Mouse (Mus musculus) midbrain, embryonic 14.5 days (tissue): ENCODE data around the gene Ppp1r15b. TPM values are rescaled to one million over a fixed set of nuclear protein-coding genes. Genes with fewer than 3 reads are reported as not detected.

ENCODE experiments used
- ATAC-seq: fragments of 200-750 bp; cut with Nextera tagmentation; 2 replicates; pipeline ENCODE4 v1.8.0; 2017; ENCODE audit warnings: moderate number of reproducible peaks, moderate library complexity; ENCODE audit not compliant: low FRiP score, low TSS enrichment
- DNase-seq: peaks from one replicate; pipeline ENCODE4 v3.0.0-alpha.2; 2015
- H3K27ac ChIP-seq: fragments of 300-500 bp; sonication (generic); replicated peaks from 2 replicates; pipeline ENCODE4 v1.5.1; 2014; ENCODE audit warnings: mild to moderate bottlenecking, low read depth, low read length, moderate library complexity
- H3K27me3 ChIP-seq: fragments of 300-500 bp; sonication (generic); 2 replicates; pipeline ENCODE4 v1.6.1; 2014; ENCODE audit warnings: low read length, control low read depth, mixed read lengths; ENCODE audit not compliant: control insufficient read depth, insufficient read depth
- H3K36me3 ChIP-seq: fragments of 300-500 bp; sonication (generic); 2 replicates; pipeline ENCODE4 v1.6.1; 2014; ENCODE audit warnings: low read length, control low read depth; ENCODE audit not compliant: control insufficient read depth, insufficient read depth
- H3K4me1 ChIP-seq: fragments of 300-500 bp; sonication (generic); 2 replicates; pipeline ENCODE4 v1.6.1; 2014; ENCODE audit warnings: mild to moderate bottlenecking, antibody characterized with exemption, low read length, control low read depth; ENCODE audit not compliant: control insufficient read depth, insufficient read depth
- H3K4me2 ChIP-seq: fragments of 300-500 bp; sonication (generic); 2 replicates; pipeline ENCODE4 v1.6.1; 2014; ENCODE audit warnings: mild to moderate bottlenecking, low read length, moderate library complexity
- H3K4me3 ChIP-seq: fragments of 300-500 bp; sonication (generic); replicated peaks from 2 replicates; pipeline ENCODE4 v1.5.1; 2014; ENCODE audit warnings: low read depth, low read length
- H3K9ac ChIP-seq: fragments of 300-500 bp; sonication (generic); replicated peaks from 2 replicates; pipeline ENCODE4 v1.6.1; 2014; ENCODE audit warnings: mild to moderate bottlenecking, low read length, moderate library complexity
- H3K9me3 ChIP-seq: fragments of 300-500 bp; sonication (generic); 2 replicates; pipeline ENCODE4 v1.6.1; 2016; ENCODE audit warnings: low read length, control low read depth, mixed read lengths; ENCODE audit not compliant: control insufficient read depth
- WGBS: fragments of 180-500 bp; shearing (Covaris S2); extraction: QIAGEN DNeasy Blood & Tissue Kit; methylation state at CpG from one replicate; pipeline ENCODE4 v1.1.7; 2014; 5-methylcytosine and 5-hydroxymethylcytosine counted together
- polyA plus RNA-seq: library from polyadenylated mRNA; unstranded; fragments of >200 nt; fragmentation: Nextera tagmentation; extraction: Ambion mirVana; gene quantifications from 2 replicates; pipeline ENCODE4 v1.2.1, GENCODE M21; 2014

The Ppp1r15b gene
- polyA plus RNA-seq, 1 experiment from 2014 or later: 36.2 TPM

DNA sequence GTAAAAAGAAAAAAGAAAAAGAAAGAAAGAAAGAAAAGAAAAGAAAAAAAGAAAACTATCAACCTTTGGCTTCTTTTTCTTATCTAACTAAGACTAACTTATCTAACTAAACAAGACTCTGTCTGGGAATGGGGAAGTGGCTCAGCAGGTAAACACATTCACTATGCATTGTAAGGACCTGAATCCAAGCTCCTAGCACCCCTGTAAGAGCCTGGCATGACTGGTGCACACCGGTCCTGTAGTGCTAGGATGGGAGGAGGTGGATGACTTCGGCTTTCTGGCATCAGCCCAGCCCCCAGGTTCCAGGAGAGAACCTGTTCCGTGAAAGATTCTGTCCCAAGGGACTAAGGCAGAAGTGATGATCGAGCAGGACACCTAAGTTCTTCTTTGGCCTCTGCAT, 30.6 kb downstream of the Ppp1r15b start:
- Histone ChIP-seq H3K9ac (no peak overlapping the region), H3K27me3 (peaks cover 29% of the 10 kb centered on the region), H3K36me3 (no peaks in the 10 kb centered on the region), H3K9me3 (no peaks in the 10 kb centered on the region), H3K27ac (no peak overlapping the region), H3K4me2 (no peak overlapping the region), H3K4me1 (peaks cover 7% of the 10 kb centered on the region; the same call in 1 of the 2 replicates), H3K4me3 (no peak overlapping the region)
- DNase-seq (no peak), ATAC-seq (no peak)
- WGBS: 58% methylated on average over 4 of the region's 4 CpGs

DNA sequence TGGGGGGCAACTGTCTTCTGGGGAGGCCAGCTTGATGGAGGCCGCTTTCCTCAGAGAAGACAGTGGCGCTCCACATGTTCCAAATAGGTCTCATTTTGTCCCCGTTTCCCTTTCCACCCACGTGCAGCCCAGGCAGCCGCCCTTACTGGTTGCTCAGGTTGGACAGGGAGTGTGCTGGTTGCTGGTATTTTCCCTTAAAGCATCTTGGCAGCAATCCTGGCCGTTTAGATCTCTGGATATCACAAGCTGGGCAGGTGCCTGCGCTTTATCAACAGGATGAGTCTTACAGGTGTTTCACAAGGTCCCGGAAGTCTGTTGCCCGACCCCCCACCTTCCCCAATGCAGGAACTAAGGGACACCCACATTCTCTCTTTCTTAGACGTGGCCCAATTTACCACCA, 31.1 kb downstream of the Ppp1r15b start:
- no peak overlapping the region for H3K4me2 ChIP-seq
- H3K4me1 ChIP-seq: peaks cover 7% of the 10 kb centered on the region; the same call in 1 of the 2 replicates
- no peak for ATAC-seq
- no peak overlapping the region for H3K27ac ChIP-seq
- no peak for DNase-seq
- no peaks in the 10 kb centered on the region for H3K36me3 ChIP-seq
- peaks cover 29% of the 10 kb centered on the region for H3K27me3 ChIP-seq
- no peak overlapping the region for H3K9ac ChIP-seq
- WGBS: 77% methylated on average over 10 of the region's 10 CpGs
- H3K4me3 ChIP-seq: no peak overlapping the region
- no peaks in the 10 kb centered on the region for H3K9me3 ChIP-seq

DNA sequence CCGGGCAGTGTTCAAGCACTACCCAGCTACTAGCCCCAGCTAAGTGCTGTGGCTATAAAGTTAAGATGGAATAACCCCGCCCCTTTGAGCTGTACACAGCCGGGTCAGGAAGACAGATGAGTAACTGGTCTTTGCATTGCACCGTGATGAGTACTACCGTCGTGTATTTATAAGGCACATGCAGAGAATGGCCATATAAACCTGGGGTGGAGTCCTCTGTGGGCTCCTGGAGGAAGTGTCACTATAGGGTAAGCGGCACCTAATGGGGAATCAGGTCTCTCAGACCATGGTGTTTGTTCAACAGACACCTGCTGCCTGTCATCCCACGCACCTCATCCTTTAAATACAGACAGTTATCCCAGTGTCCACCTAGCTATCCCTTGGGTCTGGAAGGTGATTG, 32.0 kb downstream of the Ppp1r15b start:
- Histone ChIP-seq H3K36me3 (no peaks in the 10 kb centered on the region), H3K9me3 (no peaks in the 10 kb centered on the region), H3K27me3 (peaks cover 33% of the 10 kb centered on the region), H3K4me3 (no peak overlapping the region), H3K27ac (no peak overlapping the region), H3K4me1 (peaks cover 7% of the 10 kb centered on the region; the same call in 1 of the 2 replicates), H3K9ac (no peak overlapping the region), H3K4me2 (no peak overlapping the region; the same call in 1 of the 2 replicates)
- WGBS: 63% methylated on average over 8 of the region's 8 CpGs
- ATAC-seq (no peak), DNase-seq (no peak)

DNA sequence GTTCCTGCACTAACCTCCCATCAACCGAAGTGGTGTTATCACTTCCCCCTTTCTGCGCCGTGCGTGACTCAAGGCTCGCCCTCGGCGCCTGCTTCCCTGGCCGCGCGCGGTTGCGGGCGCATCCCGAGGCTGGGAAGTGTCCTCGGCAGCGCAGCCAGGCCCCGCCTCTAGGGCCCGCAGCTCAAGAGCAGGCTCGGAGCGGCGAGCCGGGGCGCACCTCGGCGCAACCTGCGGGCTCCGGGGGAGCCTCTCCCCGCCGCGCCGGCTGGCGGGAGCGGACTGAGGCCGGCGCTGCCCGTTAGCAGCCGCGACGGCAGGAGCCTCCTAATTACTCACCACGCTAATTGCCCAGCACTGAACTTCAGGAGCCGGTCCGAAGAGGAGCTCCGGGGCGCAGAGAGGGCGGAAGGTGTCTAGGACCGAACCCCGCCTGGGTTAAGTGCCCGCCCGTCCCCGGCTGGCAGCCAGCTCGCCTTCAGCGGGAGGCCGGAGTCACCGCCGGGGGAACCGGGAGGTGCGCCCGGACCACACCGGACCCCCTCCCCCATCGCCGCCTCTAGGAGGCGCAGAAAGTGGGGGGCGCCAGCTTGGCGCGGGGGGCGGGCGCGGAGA, 33.0 kb downstream of the Ppp1r15b start, which contains the start of gene Plekha6:
Plekha6 (plus strand) TSS at position 391 of the 612 bp plus-strand sequence.
- under 1% methylated on average over 68 of the region's 68 CpGs for WGBS
- H3K36me3 ChIP-seq: no peaks in the 10 kb centered on the region
- no peaks in the 10 kb centered on the region for H3K9me3 ChIP-seq
- peak within 1 kb of the TSS; percentile 54 for H3K4me3 ChIP-seq
- no peak within 1 kb of the TSS for H3K27ac ChIP-seq
- H3K9ac ChIP-seq: peak within 1 kb of the TSS; percentile 62
- no peak; the same call in 1 of the 2 replicates for ATAC-seq
- DNase-seq: peak; percentile 77
- peaks cover 11% of the 10 kb centered on the region; the same call in 1 of the 2 replicates for H3K4me1 ChIP-seq
- peaks cover 35% of the 10 kb centered on the region for H3K27me3 ChIP-seq
- H3K4me2 ChIP-seq: peak within 1 kb of the TSS; percentile 99

- ATAC-seq (no peak), DNase-seq (no peak)
- Histone ChIP-seq H3K4me2 (peak overlapping the region; percentile 99), H3K27me3 (peaks cover 35% of the 10 kb centered on the region), H3K27ac (no peak overlapping the region), H3K4me1 (peaks cover 11% of the 10 kb centered on the region; the same call in 1 of the 2 replicates), H3K36me3 (no peaks in the 10 kb centered on the region), H3K9me3 (no peaks in the 10 kb centered on the region), H3K9ac (no peak overlapping the region), H3K4me3 (peak overlapping the region; percentile 54)
- 3% methylated on average over 10 of the region's 10 CpGs for WGBS
Observed at GRCm38 (mm10) chr1:133164591-133165011, 33.7 kb downstream of the Ppp1r15b start.

- H3K4me3 ChIP-seq: no peak overlapping the region
- no peak for DNase-seq
- H3K9ac ChIP-seq: no peak overlapping the region
Observed at GRCm38 (mm10) chr1:133165111-133165510, 34.2 kb downstream of the Ppp1r15b start.

DNA sequence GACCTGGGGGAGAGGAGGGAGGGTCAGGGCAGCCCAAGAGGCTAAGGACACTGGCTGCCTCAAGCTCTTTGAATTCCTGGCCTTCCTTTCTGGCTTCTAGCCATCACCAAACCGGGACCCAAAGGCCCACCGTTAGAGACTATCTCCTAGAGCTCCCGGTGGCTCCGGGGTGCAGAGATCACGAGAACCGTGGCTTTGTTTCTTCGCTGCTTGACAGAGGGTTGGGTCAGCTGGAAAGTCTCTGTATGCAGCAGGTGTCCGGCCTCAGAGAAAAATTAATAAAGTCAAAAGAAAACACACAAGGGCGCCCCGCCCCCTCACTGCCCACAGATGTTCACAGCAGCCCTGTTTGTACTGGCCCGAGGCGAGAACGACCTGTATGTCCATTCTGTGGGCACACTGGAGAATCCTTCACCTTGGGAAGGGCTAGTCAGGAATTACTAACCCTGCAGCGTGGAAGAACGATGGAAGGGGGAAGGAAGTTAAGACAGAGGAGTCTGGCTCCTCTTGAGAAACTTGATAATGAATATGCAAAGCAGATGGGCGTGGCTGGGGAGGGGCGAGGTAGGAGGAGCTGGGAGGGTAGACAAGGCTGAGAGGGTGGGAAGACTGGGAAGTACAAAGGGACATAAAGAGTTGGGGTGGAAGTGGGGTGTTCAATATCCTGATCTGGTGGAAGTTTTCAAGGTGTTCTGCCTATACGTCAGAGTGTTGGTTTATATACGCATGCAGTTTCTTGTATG, 37.5 kb downstream of the Ppp1r15b start:
- ATAC-seq: no peak
- no peaks in the 10 kb centered on the region for H3K9me3 ChIP-seq
- H3K4me2 ChIP-seq: no peak overlapping the region
- H3K4me1 ChIP-seq: peaks cover 9% of the 10 kb centered on the region; the same call in 1 of the 2 replicates
- H3K9ac ChIP-seq: no peak overlapping the region
- H3K36me3 ChIP-seq: no peaks in the 10 kb centered on the region
- H3K27ac ChIP-seq: no peak overlapping the region
- no peak for DNase-seq
- peaks cover 19% of the 10 kb centered on the region for H3K27me3 ChIP-seq
- 45% methylated on average over 19 of the region's 19 CpGs for WGBS
- no peak overlapping the region for H3K4me3 ChIP-seq

More at GRCm38 (mm10) chr1:133165111-133165510, 34.2 kb downstream of the Ppp1r15b start:
- peaks cover 35% of the 10 kb centered on the region for H3K27me3 ChIP-seq
- 30% methylated on average over 11 of the region's 11 CpGs for WGBS
- peak overlapping the region; percentile 99 for H3K4me2 ChIP-seq
- no peak for ATAC-seq
- H3K36me3 ChIP-seq: no peaks in the 10 kb centered on the region
- no peaks in the 10 kb centered on the region for H3K9me3 ChIP-seq
- H3K27ac ChIP-seq: no peak overlapping the region
- H3K4me1 ChIP-seq: peaks cover 11% of the 10 kb centered on the region; the same call in 1 of the 2 replicates

DNA sequence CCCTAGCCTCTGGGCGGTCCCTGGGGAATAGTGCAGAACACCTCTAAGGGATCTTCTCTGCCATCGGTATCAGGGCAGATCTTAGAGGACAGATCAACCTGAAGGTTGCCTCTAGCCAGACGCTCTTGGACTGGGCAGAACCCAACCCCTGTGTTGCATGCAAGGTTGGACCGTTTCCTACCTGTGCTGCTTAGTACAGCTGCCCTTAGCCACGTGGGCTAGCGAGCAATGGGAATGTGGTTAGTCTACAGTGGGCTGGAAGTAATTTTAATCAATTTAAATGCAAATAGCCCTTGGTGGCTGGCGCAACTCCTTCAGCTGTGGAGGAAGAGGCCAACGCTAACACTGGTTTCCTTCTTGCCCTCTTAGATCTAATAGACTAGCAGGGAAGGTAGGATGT, 39.3 kb downstream of the Ppp1r15b start:
- Histone ChIP-seq H3K36me3 (no peaks in the 10 kb centered on the region), H3K4me3 (no peak overlapping the region), H3K4me1 (0 out of 2 replicates have a peak, but pooled peaks cover 4% of the 10 kb centered on the region), H3K27me3 (0 out of 2 replicates have a peak, but pooled peaks cover 6% of the 10 kb centered on the region), H3K27ac (no peak overlapping the region), H3K9ac (no peak overlapping the region), H3K9me3 (no peaks in the 10 kb centered on the region), H3K4me2 (no peak overlapping the region)
- DNase-seq: no peak
- ATAC-seq: no peak
- 77% methylated on average over 8 of the region's 8 CpGs for WGBS
